Mouse (Mus musculus): ENCODE results near the gene Gar1.

DNA sequence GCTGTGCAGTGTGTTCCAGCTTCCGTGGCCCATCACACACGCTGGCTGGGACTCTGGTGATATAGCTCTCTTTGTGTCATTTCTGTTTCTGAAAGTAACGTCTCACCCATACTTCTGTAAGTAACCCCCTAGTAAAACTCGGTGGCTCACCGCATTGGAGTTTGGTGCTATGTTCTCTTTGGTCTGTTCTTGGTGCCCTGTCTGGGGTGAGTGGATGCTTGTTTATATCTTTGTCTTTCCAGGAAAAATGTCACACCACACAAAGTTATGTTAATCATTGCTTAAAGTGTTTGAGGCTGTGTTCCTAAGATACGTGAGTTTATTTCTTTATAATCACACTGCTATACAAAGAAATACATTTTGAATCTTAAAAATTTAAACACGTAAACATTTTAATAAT is 15.7 kb upstream of the Gar1 start:
- TF ChIP-seq CTCF (IDR thresholded peaks at IDR 0.05; ENCODE audit: low read depth) (no peak), EP300 (optimal IDR thresholded peaks at IDR 0.05) (no peak)
